Mouse (Mus musculus) layer of hippocampus, postnatal 14 days (tissue): ENCODE measurements around the gene P2ry2. TPM values are rescaled to one million over a fixed set of nuclear protein-coding genes. Genes with fewer than 3 reads are reported as not detected.

Experiments used
- DNase-seq, 2 experiments: peaks; one replicate each; pipeline ENCODE4 v3.0.0; 2021 to 2022; ENCODE audit warnings: low spot score in 2 of 2, mixed read lengths in 1 of 2
- total RNA-seq, 2 experiments: library from RNA; stranded (reverse); gene quantifications; 2 replicates each; pipeline ENCODE4 v1.2.3; 2021

Gene P2ry2
- total RNA-seq, 2 experiments from 2014 or later = 1.4 to 2.2 TPM

DNA sequence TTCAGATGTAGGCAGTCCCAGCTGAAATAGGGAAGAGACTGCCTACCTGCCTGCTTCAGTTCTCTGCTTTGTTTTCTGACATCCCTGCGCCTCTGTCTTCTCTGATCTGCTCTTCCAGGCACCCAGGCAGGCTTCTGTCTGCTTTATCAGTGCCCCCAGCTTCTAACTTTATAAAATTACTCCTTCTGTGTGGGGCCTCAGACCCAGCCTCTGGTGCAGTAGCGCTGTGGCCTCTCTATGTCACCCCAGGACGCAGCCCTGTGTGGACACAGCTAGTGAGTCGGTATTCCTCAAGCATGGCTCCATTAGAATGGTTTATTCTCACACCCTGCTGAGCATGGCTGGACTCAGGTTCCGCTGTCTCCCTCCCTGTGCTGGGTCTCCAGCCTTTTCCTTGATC, 62.6 kb downstream of the P2ry2 start:
- no peak for DNase-seq

Other genes starting within 250 kb of the P2ry2 start
- 10 to 100 TPM; 10.5 to 14.3 TPM for gene Relt, start 149.4 kb downstream of the P2ry2 start, total RNA-seq
- 100 to 1,000 TPM; 113 to 117 TPM for gene Arhgef17, start 80.8 kb downstream of the P2ry2 start, total RNA-seq
- 1 to 10 TPM; 3.0 to 6.0 TPM for gene P2ry6, start 38.2 kb downstream of the P2ry2 start, total RNA-seq
- 10 to 100 TPM; 50.1 to 56.6 TPM for gene Fchsd2, start 80.0 kb upstream of the P2ry2 start, total RNA-seq